Mouse (Mus musculus) spleen, postnatal 10 days (tissue): ENCODE data around the gene Casp6.

Experiments
- DNase-seq, 2 experiments: peaks; one replicate each; pipeline ENCODE4 v3.0.0; 2021 to 2022; ENCODE audit warnings: low spot score in 2 of 2

The Casp6 gene

DNA sequence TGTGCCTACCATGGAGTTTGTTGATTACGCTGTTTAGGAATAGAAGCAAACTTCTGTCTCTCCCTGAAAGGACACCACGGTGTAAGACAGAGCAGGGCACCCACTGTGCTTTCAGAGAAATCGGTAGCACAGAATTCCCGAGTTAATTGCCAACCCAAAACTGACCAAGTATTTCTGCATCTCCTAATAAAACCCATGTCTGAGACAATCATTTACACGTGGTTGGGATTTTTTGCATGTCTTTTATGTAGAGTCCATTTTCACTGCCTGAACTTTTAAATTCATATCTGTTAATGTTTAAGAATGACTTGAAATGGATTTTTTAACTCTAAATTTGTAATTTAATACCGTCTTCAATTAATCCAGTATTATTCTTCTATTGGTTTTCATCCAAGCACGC lies 22.4 kb downstream of the Casp6 start:
- no peak for DNase-seq

DNA sequence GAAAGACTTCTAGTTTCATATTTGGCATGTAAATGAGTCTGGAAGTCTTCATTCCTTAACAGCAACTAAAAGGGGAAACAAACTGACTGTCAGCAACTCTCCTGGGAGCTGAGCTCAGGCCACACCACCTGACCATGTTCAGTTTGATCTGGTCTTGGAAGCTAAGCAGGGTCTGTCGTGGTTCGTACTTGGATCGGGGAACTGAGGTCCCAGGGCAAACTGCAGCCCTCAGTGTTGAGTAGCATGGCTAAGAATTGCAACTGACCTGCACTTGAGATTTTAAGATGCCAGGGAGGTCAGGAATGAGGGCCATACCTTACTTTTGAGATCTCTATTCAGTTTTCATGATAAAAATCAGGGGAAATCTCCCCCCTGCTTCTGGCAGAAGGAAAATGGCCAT lies 24.6 kb downstream of the Casp6 start:
- no peak for DNase-seq

DNA sequence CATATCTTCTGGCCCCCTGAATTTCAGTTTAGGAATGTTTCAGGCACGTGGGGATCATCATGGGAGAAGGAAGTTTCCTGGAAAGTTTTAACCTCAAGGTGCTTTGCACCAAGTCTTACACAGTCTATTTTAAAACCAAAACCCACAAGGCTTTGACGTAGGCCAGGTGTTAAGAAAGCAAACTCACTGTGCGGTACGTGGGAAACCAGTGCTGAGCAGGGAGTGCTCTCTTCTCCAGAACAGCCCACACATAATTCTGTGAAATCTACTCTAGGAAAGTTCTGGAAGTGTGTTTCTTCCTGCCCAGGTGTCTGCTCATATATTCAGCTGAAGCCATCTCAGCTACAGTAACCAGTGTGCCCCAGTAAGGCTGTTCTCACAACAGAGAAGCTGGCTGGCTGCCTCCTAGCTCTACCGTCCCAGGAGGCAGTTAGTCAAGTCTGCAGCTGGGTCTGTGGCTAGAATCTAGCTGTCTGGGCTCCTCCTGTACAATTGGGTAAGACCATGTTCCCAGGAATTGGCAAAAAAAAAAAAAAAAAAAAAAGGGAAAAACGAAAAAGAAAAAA lies 29.1 kb downstream of the Casp6 start:
- DNase-seq = no peak

DNA sequence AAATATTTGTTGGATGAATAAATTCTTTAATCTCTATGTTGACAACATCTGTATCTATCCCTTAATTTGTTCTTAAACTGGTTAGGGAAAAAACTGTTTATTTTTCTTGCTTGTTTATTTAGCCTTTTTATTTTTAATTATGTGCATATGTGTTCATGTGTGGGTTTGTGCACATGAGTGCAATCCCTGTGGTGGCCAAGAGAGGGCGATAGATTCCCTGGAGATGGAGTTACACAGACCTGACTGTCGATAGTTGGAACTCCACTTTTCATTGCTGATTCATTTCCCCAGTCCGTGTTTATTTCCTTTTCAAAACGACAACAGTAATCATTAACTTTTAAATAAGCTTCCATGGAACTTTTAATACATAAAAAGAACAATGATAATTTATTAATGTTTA lies 31.2 kb downstream of the Casp6 start:
- peak in 1 of 2 experiments; percentile 39 for DNase-seq

DNA sequence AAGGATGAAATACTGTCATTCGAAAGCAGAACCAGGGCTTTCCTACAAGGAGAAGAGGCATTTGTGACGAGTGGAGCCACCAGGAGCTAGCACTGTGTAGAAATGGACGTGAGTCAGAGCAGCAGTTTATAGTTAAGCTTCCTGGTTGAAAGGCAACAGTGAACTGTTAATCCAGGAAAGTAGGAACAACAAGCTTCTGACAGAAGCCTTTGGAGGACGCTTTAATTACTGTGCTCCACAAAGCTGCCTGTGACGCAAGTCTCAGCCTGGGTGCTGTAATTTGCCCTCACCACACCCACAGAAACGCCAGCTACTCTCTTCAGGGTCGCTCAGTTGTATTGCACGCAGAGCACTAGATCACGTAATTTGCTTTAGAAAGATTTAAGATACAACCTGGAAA lies 35.3 kb downstream of the Casp6 start:
- DNase-seq = no peak

DNA sequence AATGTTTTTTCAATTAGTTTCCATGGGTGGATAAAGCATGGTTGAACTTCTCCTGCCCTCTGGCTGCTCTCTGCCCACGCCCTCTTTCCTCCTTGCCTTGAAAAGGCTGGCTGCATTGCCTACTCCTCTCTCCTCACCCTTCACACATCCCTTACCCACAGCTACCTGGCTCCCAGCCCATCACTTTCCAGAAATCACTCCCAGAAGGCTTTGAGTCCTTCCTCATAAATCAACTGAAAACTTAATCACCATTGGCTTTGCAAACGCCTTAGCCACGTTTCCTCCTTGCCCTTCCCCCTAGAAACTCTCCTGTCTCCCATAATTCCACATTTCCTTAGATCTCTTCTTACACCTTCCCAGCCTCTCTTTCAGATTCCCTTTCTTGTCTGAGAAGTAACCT lies 36.6 kb downstream of the Casp6 start:
- DNase-seq = no peak

DNA sequence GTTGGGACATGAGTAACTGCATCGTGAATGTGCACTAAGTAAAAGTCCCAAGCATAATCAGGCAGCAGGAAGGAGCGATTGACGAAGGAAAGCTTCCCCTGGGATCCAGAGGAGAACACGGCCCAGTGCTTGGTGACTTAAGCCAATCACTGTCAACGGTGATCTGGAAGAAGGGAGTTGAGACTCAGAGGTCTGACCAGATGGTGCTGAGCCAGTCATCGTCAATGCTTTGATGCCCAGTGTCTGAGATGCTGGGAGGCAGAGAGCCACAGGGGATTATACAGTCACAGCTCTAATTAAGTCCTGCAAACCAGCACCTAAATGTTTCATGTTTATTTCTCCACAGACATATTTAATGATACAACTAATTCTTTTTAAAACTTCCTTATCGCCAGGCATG lies 37.8 kb downstream of the Casp6 start:
- no peak for DNase-seq

DNA sequence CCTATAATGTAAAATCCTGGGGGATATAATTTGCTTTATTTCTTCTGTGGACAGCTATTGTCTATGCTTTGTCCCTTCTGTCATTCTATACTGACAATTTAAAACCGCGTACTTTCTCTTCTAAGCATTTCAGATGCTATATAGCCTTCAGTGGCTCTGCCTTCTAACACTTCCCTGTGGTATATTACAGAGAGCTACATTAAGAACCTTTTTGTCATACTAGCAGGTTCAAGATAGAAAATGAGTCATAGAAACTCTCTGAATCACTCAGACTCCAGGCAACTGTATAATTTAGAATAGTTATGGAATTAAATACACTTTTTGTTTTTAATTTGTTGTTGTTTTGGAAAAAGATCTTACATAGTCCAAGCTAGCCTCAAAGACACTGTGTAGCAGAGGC lies 39.6 kb downstream of the Casp6 start:
- no peak for DNase-seq

DNA sequence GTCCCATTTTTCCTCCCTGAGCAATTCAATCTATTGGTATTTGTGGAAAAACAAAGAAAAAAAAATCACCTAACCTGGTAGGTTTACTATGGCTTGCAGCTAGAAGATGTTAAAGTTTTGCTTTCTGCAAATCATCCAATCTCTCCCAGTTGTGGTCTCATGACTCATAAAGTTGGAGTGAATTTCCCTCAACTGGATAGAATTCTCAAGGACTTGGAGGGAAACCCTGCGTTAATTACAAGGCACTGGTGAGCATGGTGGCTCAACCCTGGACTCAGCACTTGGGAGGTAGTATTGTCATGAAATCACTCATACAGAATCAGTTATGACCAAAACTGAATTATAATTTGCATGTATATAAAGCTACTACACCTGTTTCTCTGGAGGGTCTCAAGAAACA lies 40.1 kb downstream of the Casp6 start:
- DNase-seq = no peak

DNA sequence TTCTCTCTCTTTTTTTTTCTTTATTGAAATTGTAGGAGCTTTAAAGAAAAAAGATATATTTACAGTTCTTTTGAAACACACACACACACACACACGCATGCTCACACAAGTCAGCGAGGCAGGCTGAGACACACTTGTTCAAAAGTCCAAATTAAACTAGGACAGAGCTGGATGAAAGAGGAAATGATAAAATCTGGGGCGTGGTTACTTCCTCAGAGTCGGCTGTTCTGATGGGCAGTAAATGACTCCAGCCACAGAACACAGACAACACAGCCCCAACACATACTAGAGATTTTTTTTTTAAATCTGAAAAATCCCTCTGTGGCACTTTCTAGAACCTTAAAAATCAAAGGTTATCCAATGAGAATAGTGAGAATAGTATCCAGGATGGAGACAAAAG lies 42.6 kb downstream of the Casp6 start:
- no peak for DNase-seq

DNA sequence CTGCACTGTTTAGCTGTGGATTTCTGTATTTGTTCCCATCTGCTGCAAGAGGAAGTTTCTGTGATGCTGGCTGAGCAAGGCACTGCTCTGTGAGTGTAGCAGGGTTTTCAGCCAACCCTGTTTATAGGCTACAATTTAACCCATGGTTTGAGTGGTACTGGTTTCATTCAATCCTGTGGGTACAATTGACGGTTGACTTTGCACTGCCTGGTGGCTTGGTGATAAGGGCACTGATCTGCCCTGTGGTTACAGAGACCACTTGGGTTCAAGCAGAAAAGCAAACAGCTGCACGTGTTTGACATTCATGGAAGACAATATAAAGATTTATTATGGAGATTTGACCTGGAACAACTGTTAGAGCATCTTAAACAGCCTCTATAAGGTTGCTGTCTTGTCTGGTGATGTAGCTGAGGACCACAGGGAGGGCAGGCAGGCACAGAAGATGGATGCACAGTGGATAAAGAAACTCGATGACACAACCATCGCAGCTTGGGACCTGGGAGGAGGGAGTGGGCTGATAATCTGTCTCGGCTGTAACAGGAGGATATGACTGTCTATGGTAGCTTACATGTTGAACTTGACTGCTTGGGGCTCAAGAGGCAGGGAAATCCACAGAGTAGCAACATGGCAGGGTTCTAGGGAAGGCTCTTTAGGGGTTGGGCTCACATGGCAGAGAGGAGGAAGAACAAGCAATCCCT lies 45.1 kb downstream of the Casp6 start:
- DNase-seq = no peak

DNA sequence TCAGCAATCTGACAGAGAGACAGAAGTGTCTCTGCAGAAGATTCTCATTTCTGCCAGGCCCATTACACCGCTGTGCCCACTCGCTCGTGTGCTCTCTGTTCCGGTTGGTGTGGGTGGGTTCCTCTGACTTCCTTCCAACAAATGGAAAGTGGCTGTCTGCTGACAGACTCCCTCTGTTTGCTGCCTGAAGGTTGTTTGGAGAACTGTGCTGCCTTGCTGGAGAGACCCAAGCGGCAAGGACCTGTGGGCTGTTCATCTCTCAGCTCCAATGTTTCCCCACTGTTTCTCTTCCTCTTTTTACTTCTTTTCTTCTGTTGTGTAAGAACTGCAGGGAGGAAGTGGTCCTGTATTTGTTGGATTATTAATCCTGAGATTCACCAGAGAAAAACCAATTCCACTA lies 47.1 kb downstream of the Casp6 start:
- DNase-seq = peak in 1 of 2 experiments; percentile 16

DNA sequence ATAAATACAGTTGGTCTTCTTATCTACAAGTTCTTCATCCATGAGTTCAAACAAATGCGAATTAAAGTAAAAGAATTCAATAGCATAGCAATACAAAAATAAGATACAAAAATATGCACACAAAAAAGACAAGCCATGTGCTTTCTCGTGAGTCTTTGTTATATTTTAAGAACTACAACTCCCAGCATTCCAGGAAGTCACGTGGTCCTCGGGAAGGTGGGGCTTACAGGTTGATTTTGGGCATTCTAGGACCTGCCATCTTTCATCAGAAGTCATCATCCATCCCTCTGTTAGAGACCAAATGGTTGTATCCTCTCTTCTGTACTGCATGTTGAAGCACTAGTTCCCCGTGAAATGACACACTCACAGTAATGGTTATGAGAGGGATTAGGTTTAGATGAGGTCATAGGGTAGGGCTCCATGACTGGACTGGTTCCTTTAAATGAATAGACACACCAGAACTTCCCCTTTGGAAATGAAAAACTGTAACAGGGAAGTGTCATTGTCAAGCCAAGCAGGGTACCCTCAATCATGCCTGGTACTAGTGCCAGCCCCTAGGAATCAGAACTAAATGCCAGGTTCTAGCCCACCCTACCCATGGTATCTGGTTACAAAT lies 48.0 kb downstream of the Casp6 start:
- DNase-seq = no peak

DNA sequence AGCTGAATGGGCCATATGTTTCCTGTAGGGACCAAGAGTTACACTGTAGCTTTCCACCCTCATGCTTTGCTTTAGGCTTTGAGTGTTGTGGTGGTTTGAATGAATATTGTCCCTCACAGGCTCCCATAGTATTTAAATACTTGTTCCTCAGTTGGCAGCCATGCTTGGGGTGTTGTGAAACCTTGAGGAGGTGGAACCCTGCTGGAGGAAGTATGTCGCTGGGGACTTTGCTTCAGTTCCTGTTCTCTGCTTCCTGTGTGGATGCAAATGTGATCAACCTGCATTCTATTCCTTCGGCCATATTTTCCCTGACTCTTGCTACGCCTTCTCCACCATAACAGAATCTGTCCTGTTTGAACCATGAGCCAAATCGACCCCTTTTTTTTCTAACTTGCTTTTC lies 52.1 kb downstream of the Casp6 start:
- DNase-seq = no peak

DNA sequence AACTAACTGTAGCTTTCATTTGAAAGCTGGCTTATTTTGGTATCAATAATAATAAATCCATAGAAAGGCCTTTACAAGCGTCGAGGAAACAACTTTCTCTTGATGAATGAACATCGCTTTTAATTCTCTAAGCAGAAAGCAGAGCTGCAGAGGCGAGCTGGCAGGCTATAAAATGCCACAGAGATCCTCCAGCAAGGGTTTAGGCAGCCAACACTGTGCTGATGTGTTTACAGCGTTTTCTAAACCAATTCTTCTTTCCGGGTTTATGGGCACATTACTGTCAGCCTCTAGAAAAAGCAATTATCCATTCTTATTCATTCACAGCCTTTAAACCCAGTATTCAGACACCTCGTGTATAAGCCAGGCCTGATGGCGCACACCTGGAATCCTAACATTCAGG lies 61.3 kb downstream of the Casp6 start:
- DNase-seq = no peak
